Mouse (Mus musculus) kidney, adult 2 months (tissue): ENCODE data around the gene Col4a2.

Experiments used
- CTCF ChIP-seq: fragments of 200-500 bp; conservative IDR thresholded peaks from 2 replicates; pipeline ENCODE4 v1.5.1; 2011; ENCODE audit warnings: low read depth, mild to moderate bottlenecking, control low read depth, low read length, moderate library complexity, mixed read lengths; ENCODE audit not compliant: insufficient read depth, insufficient read length
- POLR2A ChIP-seq: fragments of 200-500 bp; IDR thresholded peaks from one replicate; pipeline ENCODE4 v1.6.1; 2011; ENCODE audit warnings: low read depth, low read length, control low read depth

GRCm38 (mm10) chr8:11351355-11351754 is 38.8 kb downstream of the Col4a2 start:
- TF ChIP-seq CTCF (no peak), POLR2A (no peak)
